Mouse (Mus musculus) effector memory CD4-positive, alpha-beta T cell, adult 5 months (primary cell): ENCODE data around the gene Brwd3. TPM values are rescaled to one million over a fixed set of nuclear protein-coding genes. Genes with fewer than 3 reads are reported as not detected.

Source experiments
- polyA plus RNA-seq: library from polyadenylated mRNA; unstranded; fragments of 100-300 nt; shearing (Covaris generic); gene quantifications from one replicate; pipeline ENCODE4 v1.2.1, GENCODE M21; 2017

Brwd3 gene
- 3.1 TPM for polyA plus RNA-seq

GRCm38 (mm10) chrX:108834090-108834774 lies at the start of gene Brwd3:
Gene Brwd3, minus strand, starts transcription at chrX:108834372.

Other genes with a start within 250 kb of the Brwd3 start
- not detected for gene Gm379, start 169.5 kb downstream of the Brwd3 start, polyA plus RNA-seq
- gene Hmgn5, start 179.0 kb upstream of the Brwd3 start, polyA plus RNA-seq: 11.5 TPM